Mouse (Mus musculus) left cerebral cortex, adult 2 months (tissue): ENCODE data around the gene Ntn5. TPM values are rescaled to one million over a fixed set of nuclear protein-coding genes. Genes with fewer than 3 reads are reported as not detected.
A peak's percentile ranks its signal among the peaks of the same experiment; 100 is the strongest.
"Not testable (repeated sequence)": the region's sequence is repeated elsewhere in the genome, so short reads cannot be mapped to it uniquely, and the experiment has no call there.

Experiments
- DNase-seq, 2 experiments: peaks; one replicate each; pipeline ENCODE4 v3.0.0; 2021 to 2022; ENCODE audit warnings: low spot score in 2 of 2, mixed read lengths in 1 of 2; ENCODE audit errors: extremely low spot score in 1 of 2
- H3K27ac ChIP-seq: fragments of 200-600 bp; 2 replicates; pipeline ENCODE4 v1.8.1; 2022
- H3K4me3 ChIP-seq: fragments of 200-600 bp; 2 replicates; pipeline ENCODE4 v1.8.1; 2022
- CTCF ChIP-seq: fragments of 200-600 bp; IDR thresholded peaks from 2 replicates; pipeline ENCODE4 v1.8.1; 2022; ENCODE audit warnings: antibody characterized with exemption, mild to moderate bottlenecking, moderate library complexity
- intact Hi-C: fragments of 180-260 bp; cut with DNase I; formaldehyde crosslinking; loops from one replicate; pipeline ENCODE4 v1.15.1; 2025
- total RNA-seq, 2 experiments: library from RNA; stranded (reverse); gene quantifications; 2 replicates each; pipeline ENCODE4 v1.2.3; 2021

Ntn5 gene
- total RNA-seq, 2 experiments from 2014 or later: 6.4 to 6.9 TPM

DNA sequence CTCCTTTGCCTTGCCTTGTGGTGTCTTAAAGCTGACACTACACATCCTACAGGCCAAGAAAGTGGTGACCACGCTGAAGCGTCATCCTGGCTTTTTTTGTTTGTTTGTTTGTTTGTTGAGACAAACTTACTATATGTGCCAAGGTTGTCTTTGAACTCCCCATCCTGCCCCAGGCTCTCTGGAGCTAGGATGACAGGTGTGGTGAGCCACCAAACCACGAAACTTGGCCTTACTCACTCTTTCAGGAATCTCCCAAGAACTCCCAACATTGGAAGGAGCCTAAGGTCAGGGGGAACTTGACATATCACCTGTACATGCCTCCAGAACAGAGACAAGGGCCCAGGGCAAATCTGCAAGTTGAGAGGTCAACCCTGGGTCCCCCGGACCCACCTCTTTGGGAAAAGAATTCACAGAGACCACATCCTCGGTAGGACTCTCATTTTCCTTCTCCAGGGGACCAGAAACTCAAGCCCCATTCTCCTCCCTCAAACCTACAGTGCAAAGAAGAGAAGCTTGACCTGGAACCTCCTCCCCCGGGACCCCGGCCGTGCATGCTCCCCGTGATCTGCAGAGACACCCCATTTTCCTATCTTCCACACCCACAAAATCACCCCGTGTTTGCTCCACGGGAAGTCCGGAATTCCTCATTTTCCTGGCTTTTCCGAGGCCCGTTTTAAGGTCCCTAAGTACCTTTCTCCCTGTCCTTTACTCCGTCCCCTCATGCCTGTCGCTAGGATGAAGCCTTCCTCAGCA lies 41.1 kb upstream of the Ntn5 start:
- no peak for DNase-seq
- no peak for TF ChIP-seq CTCF
- H3K27ac ChIP-seq: peak overlapping the region; percentile 84
- peak overlapping the region; percentile 61 for H3K4me3 ChIP-seq
- intact Hi-C loops: no loop called here

DNA sequence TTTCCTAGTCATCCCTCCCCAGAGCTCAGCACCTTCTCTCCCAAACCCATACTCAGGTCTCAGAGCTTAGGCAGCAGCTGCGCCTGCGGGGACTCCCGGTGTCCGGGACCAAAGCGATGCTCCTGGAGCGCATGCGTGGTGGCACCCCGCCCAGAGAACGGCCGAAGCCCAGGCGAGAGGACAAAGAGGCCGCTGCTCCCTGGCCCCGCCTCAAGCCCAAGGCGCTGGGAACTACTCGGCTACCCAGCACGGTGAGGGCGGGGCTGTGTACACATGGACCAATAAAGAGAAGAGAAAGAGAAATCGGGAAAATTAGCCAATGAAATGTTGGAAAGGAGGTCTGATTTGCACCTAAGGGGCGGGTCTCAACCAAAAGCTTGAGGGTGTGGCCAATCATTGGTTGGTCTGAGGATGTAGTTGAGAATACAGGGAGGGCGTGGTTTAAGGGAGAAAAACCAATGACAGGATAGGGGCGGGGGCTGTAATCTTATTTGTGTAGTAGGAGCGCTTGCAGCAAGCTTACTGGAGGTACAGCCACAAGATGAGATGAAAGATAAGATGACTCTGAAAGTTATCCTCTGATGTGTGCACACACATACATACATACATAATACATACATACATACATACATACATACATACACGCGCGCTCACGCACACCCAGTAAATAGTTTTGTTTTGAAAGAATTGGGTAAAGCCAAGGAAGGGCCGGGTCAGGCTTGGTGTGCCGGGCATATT lies 40.2 kb upstream of the Ntn5 start:
- DNase-seq: peak; percentile 89 to 90
- peak overlapping the region; percentile 84 for H3K27ac ChIP-seq
- H3K4me3 ChIP-seq: peak overlapping the region; percentile 61
- TF ChIP-seq CTCF: no peak
- intact Hi-C loops: no loop called here

- peak; percentile 72 to 76 for DNase-seq
- intact Hi-C loops: no loop called here
- TF ChIP-seq CTCF: no peak
These were observed 39.6 kb upstream of the Ntn5 start for GRCm38 (mm10) chr7:45644183-45644582.

GRCm38 (mm10) chr7:45644872-45645590 lies 38.8 kb upstream of the Ntn5 start:
- Histone ChIP-seq H3K27ac (peak overlapping the region; percentile 84), H3K4me3 (peak overlapping the region; percentile 41)
- intact Hi-C loops: no loop called here
- no peak for DNase-seq
- no peak for TF ChIP-seq CTCF

More at GRCm38 (mm10) chr7:45644183-45644582, 39.6 kb upstream of the Ntn5 start:
- peak overlapping the region; percentile 84 for H3K27ac ChIP-seq
- peak overlapping the region; percentile 41 for H3K4me3 ChIP-seq

GRCm38 (mm10) chr7:45645591-45645971 lies 38.2 kb upstream of the Ntn5 start:
- DNase-seq: no peak
- TF ChIP-seq CTCF: no peak
- Histone ChIP-seq H3K4me3 (no peak overlapping the region), H3K27ac (no peak overlapping the region)
- intact Hi-C loops: no loop called here

GRCm38 (mm10) chr7:45646671-45647070 lies 37.2 kb upstream of the Ntn5 start:
- no peak for TF ChIP-seq CTCF
- H3K4me3 ChIP-seq: no peak overlapping the region
- no peak for DNase-seq
- intact Hi-C loops: no loop called here
- H3K27ac ChIP-seq: no peak overlapping the region

DNA sequence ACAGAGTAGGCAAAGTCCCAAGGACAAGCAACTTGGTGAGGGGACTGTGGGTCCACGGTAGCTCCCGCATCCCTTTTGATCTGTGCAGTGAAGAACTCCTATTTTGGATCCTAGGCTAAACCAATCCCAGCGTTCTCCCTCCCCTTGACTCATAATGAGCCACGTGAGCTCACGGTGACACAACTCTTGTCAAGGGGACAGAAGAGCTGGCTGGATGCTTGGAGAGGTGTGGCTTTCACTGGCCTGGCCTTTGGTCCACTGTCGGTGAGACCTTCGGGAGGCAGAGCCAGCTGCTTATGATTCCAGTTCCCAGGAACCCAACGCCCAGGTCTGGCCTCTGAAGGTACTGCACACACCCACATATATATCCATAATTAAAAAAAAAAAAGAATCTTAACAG lies 34.5 kb upstream of the Ntn5 start:
- TF ChIP-seq CTCF: no peak
- no peak overlapping the region for H3K27ac ChIP-seq
- no peak overlapping the region for H3K4me3 ChIP-seq
- no peak for DNase-seq
- intact Hi-C loops: no loop called here

DNA sequence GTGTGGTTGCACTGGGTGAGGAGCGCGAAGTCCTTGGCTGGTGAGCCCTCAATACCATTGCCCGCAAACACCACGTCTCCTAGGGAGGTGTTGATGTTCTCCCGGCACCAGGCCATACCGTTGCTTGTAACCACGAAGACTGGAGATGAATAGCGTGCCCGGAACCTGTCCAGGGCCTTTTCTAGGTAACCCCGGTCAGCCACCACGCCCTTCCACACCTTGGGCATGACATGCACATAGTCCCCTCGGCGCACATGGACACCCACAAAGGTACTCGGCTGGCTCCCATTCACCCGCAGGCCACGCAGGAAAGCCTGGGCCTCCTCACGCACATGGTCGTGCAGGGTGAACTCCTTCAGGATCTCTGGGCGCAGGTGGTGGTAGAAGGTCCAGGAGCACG lies 33.3 kb upstream of the Ntn5 start:
- H3K4me3 ChIP-seq, H3K27ac ChIP-seq, DNase-seq, intact Hi-C loops: not testable (repeated sequence)

GRCm38 (mm10) chr7:45654424-45655047 lies 29.3 kb upstream of the Ntn5 start:
- H3K4me3 ChIP-seq: no peak overlapping the region
- intact Hi-C loops: loop anchor here (5.0 kb wide), 1 partner anchor 37 kb away; the partner anchor contains the start of genes Fgf21 and Fut1
- H3K27ac ChIP-seq: no peak overlapping the region
- no peak for TF ChIP-seq CTCF
- DNase-seq: no peak

DNA sequence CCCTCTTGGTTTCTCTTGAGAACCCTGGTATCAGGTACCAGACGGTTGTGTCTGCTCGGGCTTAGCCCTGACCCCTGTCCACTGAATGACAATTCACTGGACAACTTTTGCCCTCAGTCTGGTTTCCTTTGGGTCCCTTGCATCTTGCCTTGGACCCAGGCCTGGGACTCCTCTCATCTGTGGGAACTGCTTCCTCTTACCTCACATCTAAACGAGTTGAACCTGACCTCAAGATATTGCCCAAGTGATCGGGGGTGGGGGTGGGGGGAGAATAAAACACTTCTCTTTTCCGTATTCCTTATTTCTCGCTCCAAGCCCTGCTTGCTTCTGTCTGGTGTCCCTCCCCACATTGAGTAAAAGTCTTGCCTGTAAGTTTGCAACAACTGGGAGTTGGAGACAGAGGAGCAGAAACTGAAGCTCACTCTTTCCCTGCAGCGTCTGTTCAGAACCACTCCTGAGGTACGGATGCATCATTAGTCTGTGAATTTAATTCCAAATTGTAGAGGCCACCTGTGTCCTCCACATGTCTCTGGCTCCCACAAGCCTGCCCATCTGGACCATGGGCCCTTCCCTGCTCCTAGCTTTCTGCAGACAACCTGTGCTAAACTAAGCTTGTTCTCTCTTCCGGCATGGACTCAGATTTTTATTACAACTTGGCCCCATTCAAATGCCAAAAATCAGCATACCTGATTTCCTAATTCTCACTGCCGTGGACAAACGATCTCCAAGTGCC lies 22.9 kb upstream of the Ntn5 start:
- Histone ChIP-seq H3K27ac (no peak overlapping the region), H3K4me3 (no peak overlapping the region)
- no peak for DNase-seq
- no peak for TF ChIP-seq CTCF
- intact Hi-C loops: no loop called here

DNA sequence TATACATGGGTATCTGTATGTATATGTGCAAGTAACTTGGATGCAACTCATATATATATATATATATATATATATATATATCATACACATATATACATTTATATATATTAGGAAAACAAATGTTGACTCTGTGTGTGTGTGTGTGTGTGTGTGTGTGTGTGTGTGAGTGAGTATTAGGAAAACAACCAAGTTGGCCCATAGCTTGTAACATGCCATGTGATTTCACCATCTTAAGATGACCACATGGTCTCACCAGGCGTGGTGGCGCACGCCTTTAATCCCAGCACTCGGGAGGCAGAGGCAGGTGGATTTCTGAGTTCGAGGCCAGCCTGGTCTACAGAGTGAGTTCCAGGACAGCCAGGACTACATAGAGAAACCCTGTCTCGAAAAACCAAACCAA lies 22.1 kb upstream of the Ntn5 start:
- H3K27ac ChIP-seq, H3K4me3 ChIP-seq, intact Hi-C loops, DNase-seq: not testable (repeated sequence)
